Mouse (Mus musculus): ENCODE data around the gene Pwp2.

GRCm38 (mm10) chr10:78165256-78166005, 19.5 kb downstream of the Pwp2 start:
- TF ChIP-seq CTCF (IDR thresholded peaks at IDR 0.05; ENCODE audit: insufficient read depth, low read length) (no peak), POLR2A (IDR thresholded peaks at IDR 0.05; ENCODE audit: borderline replicate concordance, extremely low read depth, low read depth, low read length) (no peak)
